Mouse (Mus musculus): ENCODE measurements at regions not wholly inside any gene's neighbourhood (a gene's known extent, or its start where the extent isn't known, plus 50 kb on each side); places are given as distances from the start of the nearest gene placed in this dataset.

DNA sequence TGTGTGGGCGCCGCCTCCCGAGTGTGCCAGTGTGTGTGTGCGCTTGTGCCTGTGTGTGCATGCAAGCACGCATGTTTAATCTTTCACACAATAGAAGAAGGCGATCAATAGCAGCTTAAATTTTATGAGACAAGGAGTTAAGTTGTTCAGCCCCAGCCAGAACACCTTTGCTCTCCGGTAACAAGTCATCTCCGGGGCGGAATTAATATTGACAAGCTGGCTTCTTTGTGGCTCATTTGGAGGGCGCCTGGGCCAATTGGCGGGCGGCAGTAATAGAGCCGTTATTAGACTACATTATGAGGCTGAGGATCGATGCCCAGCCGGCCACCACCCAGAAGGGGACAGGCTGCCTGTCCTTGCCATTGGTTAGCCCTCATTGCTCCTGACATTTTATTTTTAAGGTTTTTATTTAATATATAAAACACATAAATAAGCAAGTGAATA, 142.6 kb upstream of the Irx4 start:
- no peak for TF ChIP-seq CTCF (IDR thresholded peaks at IDR 0.05; ENCODE audit: low read depth, low read length)
- no peak for TF ChIP-seq GATA1 (IDR thresholded peaks at IDR 0.05; ENCODE audit: borderline replicate concordance, low read length)
- TF ChIP-seq POLR2AphosphoS5 (IDR thresholded peaks at IDR 0.05; ENCODE audit: insufficient replicate concordance, low read depth, low read length): no peak
- TF ChIP-seq GATA2 (IDR thresholded peaks at IDR 0.05; ENCODE audit: borderline replicate concordance, low read depth, low read length): no peak

Data from G1E (cell line).